Mouse (Mus musculus): ENCODE data around the gene Gpr25. TPM values are rescaled to one million over a fixed set of nuclear protein-coding genes. Genes with fewer than 3 reads are reported as not detected.

Gpr25 gene
- polyA plus RNA-seq, 1 experiment from 2014 or later: not detected

GRCm38 (mm10) chr1:136258495-136258894, 2.2 kb downstream of the Gpr25 start:
- WGBS (ENCODE audit: insufficient replicate concordance): 57% methylated on average over 9 of the region's 9 CpGs

GRCm38 (mm10) chr1:136255657-136256056, 5.0 kb downstream of the Gpr25 start:
- H3K9ac ChIP-seq: no peak overlapping the region
- ATAC-seq (ENCODE audit: insufficient read depth): no peak
- H3K27ac ChIP-seq (replicated peaks): no peak overlapping the region
- 30% methylated on average over 8 of the region's 8 CpGs for WGBS (ENCODE audit: insufficient replicate concordance)
- H3K9me3 ChIP-seq (replicated peaks): no peaks in the 10 kb centered on the region
- H3K4me2 ChIP-seq: no peak overlapping the region
- peaks cover 13% of the 10 kb centered on the region for H3K4me1 ChIP-seq (replicated peaks)
- H3K4me3 ChIP-seq (replicated peaks): no peak overlapping the region
- no peaks in the 10 kb centered on the region for H3K36me3 ChIP-seq (replicated peaks)
- peaks cover 56% of the 10 kb centered on the region for H3K27me3 ChIP-seq

More at GRCm38 (mm10) chr1:136258495-136258894, 2.2 kb downstream of the Gpr25 start:
- no peaks in the 10 kb centered on the region for H3K9me3 ChIP-seq (replicated peaks)
- H3K27me3 ChIP-seq: peaks cover 82% of the 10 kb centered on the region
- H3K9ac ChIP-seq: no peak overlapping the region
- H3K27ac ChIP-seq (replicated peaks): no peak overlapping the region
- H3K36me3 ChIP-seq (replicated peaks): no peaks in the 10 kb centered on the region
- no peak overlapping the region for H3K4me3 ChIP-seq (replicated peaks)
- no peak for ATAC-seq (ENCODE audit: insufficient read depth)
- H3K4me1 ChIP-seq (replicated peaks): peaks cover 14% of the 10 kb centered on the region
- no peak overlapping the region for H3K4me2 ChIP-seq

- Histone ChIP-seq H3K36me3 (replicated peaks) (no peaks in the 10 kb centered on the region), H3K27ac (replicated peaks) (no peak overlapping the region), H3K27me3 (peaks cover 51% of the 10 kb centered on the region), H3K9me3 (replicated peaks) (no peaks in the 10 kb centered on the region), H3K9ac (no peak overlapping the region), H3K4me2 (no peak overlapping the region), H3K4me3 (replicated peaks) (no peak overlapping the region), H3K4me1 (replicated peaks) (peaks cover 8% of the 10 kb centered on the region)
- no peak for ATAC-seq (ENCODE audit: insufficient read depth)
- 2% methylated on average over 6 of the region's 6 CpGs for WGBS (ENCODE audit: insufficient replicate concordance)
These were observed 5.5 kb downstream of the Gpr25 start for GRCm38 (mm10) chr1:136255174-136255573.

- WGBS (ENCODE audit: insufficient replicate concordance): 53% methylated on average over 10 of the region's 10 CpGs
These were observed 6.1 kb downstream of the Gpr25 start for GRCm38 (mm10) chr1:136254503-136255065.

GRCm38 (mm10) chr1:136253472-136253871, 7.2 kb downstream of the Gpr25 start:
- ATAC-seq (ENCODE audit: insufficient read depth): no peak

More at GRCm38 (mm10) chr1:136254503-136255065, 6.1 kb downstream of the Gpr25 start:
- Histone ChIP-seq H3K4me3 (replicated peaks) (no peak overlapping the region), H3K4me1 (replicated peaks) (peaks cover 2% of the 10 kb centered on the region; the same call in 1 of the 2 replicates), H3K4me2 (no peak overlapping the region), H3K9ac (no peak overlapping the region), H3K27me3 (peaks cover 45% of the 10 kb centered on the region), H3K36me3 (replicated peaks) (no peaks in the 10 kb centered on the region), H3K27ac (replicated peaks) (no peak overlapping the region), H3K9me3 (replicated peaks) (no peaks in the 10 kb centered on the region)
- ATAC-seq (ENCODE audit: insufficient read depth): no peak

GRCm38 (mm10) chr1:136249662-136250061, 11.0 kb downstream of the Gpr25 start:
- Histone ChIP-seq H3K36me3 (replicated peaks) (no peaks in the 10 kb centered on the region), H3K4me3 (replicated peaks) (no peak overlapping the region), H3K27ac (replicated peaks) (no peak overlapping the region), H3K9ac (no peak overlapping the region), H3K27me3 (peaks cover 10% of the 10 kb centered on the region), H3K9me3 (replicated peaks) (no peaks in the 10 kb centered on the region), H3K4me2 (no peak overlapping the region), H3K4me1 (replicated peaks) (no peaks in the 10 kb centered on the region)
- ATAC-seq (ENCODE audit: insufficient read depth): no peak
- 20% methylated on average over 5 of the region's 5 CpGs for WGBS (ENCODE audit: insufficient replicate concordance)

More at GRCm38 (mm10) chr1:136253472-136253871, 7.2 kb downstream of the Gpr25 start:
- Histone ChIP-seq H3K36me3 (replicated peaks) (no peaks in the 10 kb centered on the region), H3K9me3 (replicated peaks) (no peaks in the 10 kb centered on the region), H3K27me3 (peaks cover 39% of the 10 kb centered on the region), H3K4me3 (replicated peaks) (no peak overlapping the region), H3K9ac (no peak overlapping the region), H3K27ac (replicated peaks) (no peak overlapping the region), H3K4me2 (no peak overlapping the region), H3K4me1 (replicated peaks) (no peaks in the 10 kb centered on the region)
- 6% methylated on average over 2 of the region's 2 CpGs for WGBS (ENCODE audit: insufficient replicate concordance)

GRCm38 (mm10) chr1:136247393-136247792, 13.3 kb downstream of the Gpr25 start:
- Histone ChIP-seq H3K4me2 (no peak overlapping the region), H3K9me3 (replicated peaks) (no peaks in the 10 kb centered on the region), H3K27me3 (peaks cover 4% of the 10 kb centered on the region; the same call in 1 of the 2 replicates), H3K4me1 (replicated peaks) (no peaks in the 10 kb centered on the region), H3K4me3 (replicated peaks) (no peak overlapping the region), H3K36me3 (replicated peaks) (no peaks in the 10 kb centered on the region), H3K27ac (replicated peaks) (no peak overlapping the region), H3K9ac (no peak overlapping the region)
- WGBS (ENCODE audit: insufficient replicate concordance): 70% methylated on average over 5 of the region's 5 CpGs
- no peak for ATAC-seq (ENCODE audit: insufficient read depth)

- WGBS (ENCODE audit: insufficient replicate concordance): 49% methylated on average over 5 of the region's 5 CpGs
These were observed 16.2 kb downstream of the Gpr25 start for GRCm38 (mm10) chr1:136244469-136244868.

GRCm38 (mm10) chr1:136241801-136242200, 18.9 kb downstream of the Gpr25 start:
- no peak overlapping the region for H3K27ac ChIP-seq (replicated peaks)
- H3K27me3 ChIP-seq: peaks cover 11% of the 10 kb centered on the region
- ATAC-seq (ENCODE audit: insufficient read depth): no peak
- H3K4me3 ChIP-seq (replicated peaks): no peak overlapping the region
- H3K4me1 ChIP-seq (replicated peaks): no peaks in the 10 kb centered on the region
- H3K9me3 ChIP-seq (replicated peaks): no peaks in the 10 kb centered on the region
- H3K36me3 ChIP-seq (replicated peaks): no peaks in the 10 kb centered on the region
- no peak overlapping the region for H3K9ac ChIP-seq
- H3K4me2 ChIP-seq: no peak overlapping the region
- WGBS (ENCODE audit: insufficient replicate concordance): 61% methylated on average over 7 of the region's 7 CpGs

More at GRCm38 (mm10) chr1:136244469-136244868, 16.2 kb downstream of the Gpr25 start:
- Histone ChIP-seq H3K4me2 (no peak overlapping the region), H3K4me3 (replicated peaks) (no peak overlapping the region), H3K36me3 (replicated peaks) (no peaks in the 10 kb centered on the region), H3K27ac (replicated peaks) (no peak overlapping the region), H3K9ac (no peak overlapping the region), H3K9me3 (replicated peaks) (no peaks in the 10 kb centered on the region), H3K27me3 (peaks cover 11% of the 10 kb centered on the region), H3K4me1 (replicated peaks) (no peaks in the 10 kb centered on the region)
- no peak for ATAC-seq (ENCODE audit: insufficient read depth)

- Histone ChIP-seq H3K9me3 (replicated peaks) (no peaks in the 10 kb centered on the region), H3K9ac (no peak overlapping the region), H3K4me2 (no peak overlapping the region), H3K4me1 (replicated peaks) (peaks cover 11% of the 10 kb centered on the region), H3K27ac (replicated peaks) (no peak overlapping the region), H3K36me3 (replicated peaks) (no peaks in the 10 kb centered on the region), H3K27me3 (peaks cover 41% of the 10 kb centered on the region), H3K4me3 (replicated peaks) (no peak overlapping the region)
- no peak for ATAC-seq (ENCODE audit: insufficient read depth)
- WGBS (ENCODE audit: insufficient replicate concordance): 51% methylated on average over 4 of the region's 4 CpGs
These were observed 22.2 kb downstream of the Gpr25 start for GRCm38 (mm10) chr1:136238495-136238894.

GRCm38 (mm10) chr1:136234595-136235092, 26.0 kb downstream of the Gpr25 start:
- peak overlapping the region; percentile 56 for H3K4me3 ChIP-seq (replicated peaks)
- ATAC-seq (ENCODE audit: insufficient read depth): no peak
- H3K4me1 ChIP-seq (replicated peaks): peaks cover 14% of the 10 kb centered on the region
- no peaks in the 10 kb centered on the region for H3K36me3 ChIP-seq (replicated peaks)
- H3K27me3 ChIP-seq: peaks cover 73% of the 10 kb centered on the region
- 2% methylated on average over 9 of the region's 9 CpGs for WGBS (ENCODE audit: insufficient replicate concordance)
- peak overlapping the region; percentile 75 for H3K4me2 ChIP-seq
- no peak overlapping the region for H3K9ac ChIP-seq
- H3K9me3 ChIP-seq (replicated peaks): no peaks in the 10 kb centered on the region
- H3K27ac ChIP-seq (replicated peaks): no peak overlapping the region

Data from liver, embryonic 15.5 days (tissue).